Mouse (Mus musculus) urinary bladder, postnatal 14 days (tissue): ENCODE results near the gene 1110059E24Rik.

ENCODE experiments used
- DNase-seq: peaks from one replicate; pipeline ENCODE4 v3.0.0; 2021; ENCODE audit warnings: low spot score

The 1110059E24Rik gene

DNA sequence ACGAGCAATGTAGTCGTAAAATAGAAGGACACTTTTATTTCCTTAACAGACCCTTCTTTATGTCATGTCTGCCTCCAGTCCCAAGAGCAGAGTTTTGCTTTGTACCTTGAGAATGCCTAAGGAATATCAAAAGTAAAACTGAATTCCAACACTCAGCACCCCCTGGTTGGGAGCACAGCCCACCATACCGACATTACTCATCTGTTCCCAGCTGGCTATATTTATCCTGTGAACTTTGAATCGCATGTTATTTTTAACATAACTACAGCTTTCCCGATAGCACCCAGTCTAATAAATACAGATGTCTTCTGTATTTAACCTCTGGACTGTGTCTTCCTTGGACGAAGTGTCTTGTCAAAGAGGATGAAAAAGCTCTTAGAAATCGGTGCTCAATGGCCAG lies 80.8 kb downstream of the 1110059E24Rik start:
- no peak for DNase-seq

DNA sequence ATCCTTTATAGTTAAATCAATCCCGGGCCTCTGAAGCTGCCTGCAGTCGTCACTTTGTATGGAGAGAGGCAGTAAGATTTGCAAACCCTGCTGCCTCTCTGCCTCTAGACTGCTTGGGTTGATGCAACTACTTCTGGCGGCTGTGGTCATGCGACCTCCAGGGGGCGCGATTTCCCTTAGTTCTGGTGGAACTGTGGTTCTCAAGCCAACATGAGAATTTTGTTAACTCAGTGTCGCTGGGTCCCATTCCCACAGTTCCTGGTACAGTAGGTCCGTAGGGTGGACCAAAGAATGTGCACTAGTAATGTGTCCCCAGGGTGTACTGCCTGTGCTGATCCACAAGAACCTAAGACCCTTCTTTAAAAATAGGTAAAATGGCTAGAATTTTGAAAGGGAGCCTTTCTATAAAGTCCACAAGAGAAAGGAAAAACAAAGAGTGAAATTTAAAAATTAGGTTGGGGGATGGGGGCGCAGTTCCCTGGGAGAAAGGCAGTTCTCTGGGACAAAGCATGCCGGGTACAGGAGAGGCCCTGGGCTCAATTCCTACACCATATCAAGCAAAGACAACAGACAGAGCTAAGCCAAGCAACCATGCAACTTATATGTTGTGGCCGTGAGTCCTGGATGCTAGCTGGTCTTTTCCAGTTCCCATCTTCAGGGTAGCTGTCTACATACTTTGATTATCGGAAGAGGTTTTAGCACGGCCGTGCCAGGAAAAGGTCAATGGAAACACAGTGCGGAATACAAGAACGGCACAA lies 81.4 kb downstream of the 1110059E24Rik start:
- peak; percentile 91 for DNase-seq

DNA sequence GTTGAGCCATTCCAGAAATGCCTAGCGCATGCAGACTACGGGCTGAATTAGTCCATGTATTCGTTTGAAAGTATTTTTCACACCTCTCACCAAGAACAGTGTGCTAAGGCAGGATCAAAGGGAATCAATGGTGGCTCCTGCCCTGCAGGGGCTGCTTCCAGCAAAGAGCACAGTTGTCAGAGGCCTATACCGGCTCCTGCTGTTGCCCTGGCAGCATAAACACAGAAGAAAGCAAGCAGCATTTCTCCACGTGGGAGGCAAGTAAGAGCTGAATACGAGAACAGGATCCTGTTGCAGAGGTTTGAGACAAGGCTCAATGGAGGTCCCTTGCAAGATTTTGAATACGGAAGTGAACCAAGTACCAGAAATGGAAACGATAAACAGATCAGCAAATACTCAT lies 82.0 kb downstream of the 1110059E24Rik start:
- no peak for DNase-seq

DNA sequence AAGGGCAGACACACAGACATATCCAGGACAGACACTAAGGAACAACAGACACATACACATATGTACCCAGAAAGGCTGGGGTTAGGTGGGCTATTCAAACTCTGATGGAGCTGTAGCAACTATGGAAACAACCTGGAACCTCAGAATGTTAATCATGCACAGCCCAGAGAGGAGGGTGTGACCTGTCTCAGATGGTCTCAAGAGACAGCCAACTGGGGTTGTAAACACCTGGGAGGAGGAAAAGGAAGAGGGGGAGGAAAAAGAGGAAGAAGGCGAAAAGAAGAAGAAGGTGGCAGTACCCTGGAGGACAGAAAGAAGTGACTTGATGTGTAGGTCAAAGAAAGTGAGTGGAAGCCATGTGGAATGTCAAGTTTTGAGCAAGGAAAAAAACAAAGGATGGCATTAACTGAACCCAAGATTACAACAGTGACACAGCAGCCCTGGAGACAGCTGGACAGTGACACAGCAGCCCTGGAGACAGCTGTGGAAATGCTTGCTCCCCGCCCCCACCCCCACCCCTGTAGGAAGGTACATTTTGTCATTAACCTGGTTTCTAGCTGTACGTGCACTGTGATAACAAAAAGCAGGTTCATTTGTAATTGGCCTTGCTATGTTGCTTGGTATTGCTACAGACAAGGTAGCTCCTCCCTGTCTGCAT lies 84.1 kb downstream of the 1110059E24Rik start:
- DNase-seq, result no peak

DNA sequence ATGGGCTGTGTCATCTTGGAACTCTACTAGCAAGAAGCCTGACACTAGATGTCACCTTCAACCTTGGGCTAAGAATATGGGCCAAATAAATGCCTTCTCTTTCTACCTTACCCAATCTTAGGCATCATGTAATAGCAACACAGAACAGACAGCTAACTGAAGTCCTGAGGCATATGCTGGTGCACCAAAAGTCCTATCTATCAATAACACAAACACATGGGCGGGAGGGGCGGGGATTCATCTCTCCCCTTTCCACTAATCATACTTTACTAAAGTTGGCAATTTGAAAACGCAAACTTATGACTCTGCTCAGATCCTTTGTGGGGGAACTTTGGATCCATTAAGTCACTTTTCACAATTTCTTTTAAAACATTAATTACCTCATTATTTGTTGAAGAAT lies 84.8 kb downstream of the 1110059E24Rik start:
- no peak for DNase-seq

DNA sequence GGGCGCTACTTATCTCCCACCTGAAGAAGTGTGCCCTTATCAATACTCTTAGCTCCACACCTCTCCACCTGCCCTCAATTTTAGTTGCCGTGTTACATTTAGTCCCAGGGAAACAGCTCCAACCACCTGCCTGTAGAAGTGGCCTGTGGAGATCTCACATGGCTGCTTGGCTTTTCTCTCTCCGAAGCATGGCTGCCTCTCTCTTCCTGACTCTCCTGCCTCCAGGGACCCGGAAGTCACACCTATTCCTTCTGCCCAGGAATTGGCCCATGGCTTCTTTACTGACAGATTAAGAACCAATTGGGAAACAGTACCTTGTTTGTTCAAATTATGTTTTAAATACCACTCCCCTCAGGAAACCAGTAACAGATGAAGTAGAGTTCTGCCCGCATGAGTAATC lies 86.3 kb downstream of the 1110059E24Rik start:
- DNase-seq, result no peak

DNA sequence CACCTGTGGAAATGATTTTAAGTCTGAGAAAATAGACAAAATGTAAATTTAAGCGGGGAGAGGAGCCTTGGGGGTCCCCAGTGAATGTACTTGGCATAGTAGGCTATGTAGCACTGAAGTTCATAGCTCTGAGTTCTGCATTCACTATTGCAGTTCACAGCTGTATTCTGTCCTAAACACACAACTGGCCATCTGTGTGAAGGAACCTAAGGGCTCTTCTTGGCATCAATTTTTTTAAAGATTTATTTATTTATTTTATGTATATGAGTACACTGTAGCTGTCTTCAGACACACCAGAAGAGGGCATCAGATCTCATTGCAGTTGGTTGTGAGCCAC lies 88.3 kb downstream of the 1110059E24Rik start:
- DNase-seq, result no peak

DNA sequence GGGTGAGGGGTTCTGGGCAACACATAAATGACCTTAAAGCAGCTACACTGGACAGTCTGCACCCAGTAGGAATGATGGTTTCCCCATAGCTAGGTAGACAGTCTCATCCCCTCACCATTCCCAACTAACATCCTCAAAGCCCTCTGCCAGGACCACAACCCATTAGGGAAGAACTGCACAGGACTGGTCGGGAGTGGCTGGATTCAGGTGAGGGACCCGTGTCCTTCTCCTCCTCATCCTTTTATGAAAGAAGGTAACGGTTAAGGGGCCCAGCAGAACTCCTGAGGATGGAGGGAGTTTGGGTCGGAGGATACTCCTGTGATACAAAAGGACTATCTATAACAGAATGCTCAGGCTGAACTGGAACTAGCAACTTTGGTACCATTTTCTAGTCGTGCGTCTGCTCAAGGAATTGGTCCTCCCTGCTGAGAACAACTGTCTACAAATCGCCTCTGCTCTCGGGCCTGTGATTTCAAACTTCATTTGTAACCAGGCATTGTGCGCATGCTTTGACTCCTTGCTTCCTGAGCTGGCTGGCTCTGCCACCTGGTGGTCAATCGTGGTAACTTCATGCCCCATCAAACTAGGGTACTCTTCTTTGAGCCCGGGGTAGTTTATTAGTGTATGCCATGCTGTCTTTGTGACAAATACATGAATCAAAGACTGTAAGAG lies 88.9 kb downstream of the 1110059E24Rik start:
- DNase-seq, result peak; percentile 81

DNA sequence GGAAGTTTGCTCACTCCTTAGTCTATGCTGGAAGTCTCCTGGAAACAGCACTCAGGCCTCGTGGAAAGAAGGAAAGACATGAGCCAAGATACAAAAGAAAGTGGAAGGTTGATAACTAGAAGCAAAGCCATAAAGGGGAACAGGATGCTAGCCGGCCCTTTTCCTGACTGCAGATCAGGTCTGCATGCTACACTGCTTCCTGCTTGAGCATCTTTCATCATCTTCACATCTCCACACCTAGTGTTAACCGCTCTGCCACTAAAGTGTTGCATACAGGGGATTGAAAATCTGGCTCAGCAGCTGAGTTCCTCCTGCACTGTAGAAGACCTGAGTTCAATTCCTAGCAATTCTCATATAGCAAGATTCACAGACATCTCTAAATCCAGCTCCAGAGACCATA lies 89.8 kb downstream of the 1110059E24Rik start:
- no peak for DNase-seq

DNA sequence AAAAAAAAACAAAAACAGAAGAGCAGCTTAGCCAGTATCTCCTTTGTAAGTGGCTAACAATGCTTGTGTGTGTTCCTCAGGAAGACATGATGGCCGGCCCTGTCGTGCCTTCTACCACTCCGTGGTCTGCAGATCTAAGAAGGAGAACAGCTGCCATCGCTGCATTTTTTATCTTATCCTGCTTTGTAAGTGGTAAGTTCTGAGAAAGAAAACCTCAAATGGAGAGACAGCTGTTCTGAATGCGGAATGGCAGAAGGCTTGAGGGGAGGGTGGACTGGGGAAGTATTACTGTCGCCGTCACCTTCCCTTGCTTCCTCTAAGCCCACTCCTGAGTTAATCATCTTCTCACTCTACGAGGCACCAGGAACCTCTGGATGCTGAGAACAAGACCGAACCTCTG lies 100.0 kb downstream of the 1110059E24Rik start:
- no peak for DNase-seq

DNA sequence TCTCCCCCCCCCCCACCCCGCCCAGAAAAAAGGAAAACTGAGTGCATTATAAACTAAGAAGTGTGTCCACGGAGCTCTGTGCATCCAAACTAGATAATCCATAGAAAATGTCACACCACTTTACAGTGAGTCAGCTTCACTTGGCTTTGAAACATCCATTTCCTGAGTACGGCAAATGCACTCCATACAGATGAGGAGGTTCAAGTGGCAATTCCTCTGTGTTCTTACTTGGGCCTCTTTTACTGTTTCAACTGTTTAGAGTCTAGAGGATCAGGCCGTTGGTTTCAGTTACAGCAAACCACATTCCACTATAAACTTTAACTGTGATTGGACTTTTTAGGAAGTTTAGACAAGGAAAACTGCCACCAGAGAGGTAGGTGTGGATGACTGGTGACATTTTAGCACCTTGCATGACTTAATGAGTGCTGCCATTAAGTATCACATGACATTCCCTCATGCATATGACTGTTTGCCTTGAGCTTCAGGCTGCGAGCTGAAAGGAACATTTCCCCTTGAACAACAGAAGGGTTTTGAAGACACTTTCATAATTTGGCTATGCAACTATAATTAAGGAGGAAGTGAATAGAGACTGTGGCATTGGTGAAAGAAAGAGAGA lies 100.7 kb downstream of the 1110059E24Rik start:
- DNase-seq, result no peak

DNA sequence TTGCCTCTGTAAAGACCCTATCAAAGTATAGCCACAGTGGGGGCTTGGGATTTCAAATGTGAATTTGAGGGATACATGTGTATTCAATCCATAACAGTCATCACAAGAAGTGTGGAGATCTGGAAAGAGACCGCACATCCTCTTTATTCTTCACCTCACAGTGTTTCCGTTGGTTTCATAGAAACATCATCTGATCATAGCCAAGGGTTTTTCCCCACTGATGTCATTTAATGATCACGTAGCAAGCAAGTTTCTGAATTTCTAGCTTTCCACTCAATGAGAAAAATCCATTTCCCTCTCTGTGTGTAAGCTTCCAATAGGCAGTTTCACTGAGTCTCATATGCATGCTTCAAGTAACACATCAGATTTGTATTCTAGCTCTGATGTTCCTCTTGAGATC lies 103.1 kb downstream of the 1110059E24Rik start:
- DNase-seq, result no peak

DNA sequence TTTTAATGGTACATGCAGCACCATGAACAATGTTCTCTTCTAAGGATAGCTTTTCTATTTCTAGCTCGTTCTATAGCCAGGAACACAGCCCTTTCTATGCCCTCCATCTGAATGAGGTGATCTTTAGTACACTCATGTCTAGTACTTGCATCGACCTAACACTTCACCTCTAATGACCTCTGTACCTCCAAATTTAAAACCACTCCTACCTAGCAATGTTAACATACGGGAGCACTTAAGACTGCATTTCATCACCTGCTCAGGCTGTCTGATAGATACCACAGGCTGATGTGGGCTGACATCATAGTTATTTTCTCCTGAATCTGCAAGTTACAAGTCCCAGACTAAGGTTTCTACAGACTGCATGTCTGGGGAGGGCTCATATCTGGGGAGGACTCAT lies 103.8 kb downstream of the 1110059E24Rik start:
- DNase-seq, result no peak

DNA sequence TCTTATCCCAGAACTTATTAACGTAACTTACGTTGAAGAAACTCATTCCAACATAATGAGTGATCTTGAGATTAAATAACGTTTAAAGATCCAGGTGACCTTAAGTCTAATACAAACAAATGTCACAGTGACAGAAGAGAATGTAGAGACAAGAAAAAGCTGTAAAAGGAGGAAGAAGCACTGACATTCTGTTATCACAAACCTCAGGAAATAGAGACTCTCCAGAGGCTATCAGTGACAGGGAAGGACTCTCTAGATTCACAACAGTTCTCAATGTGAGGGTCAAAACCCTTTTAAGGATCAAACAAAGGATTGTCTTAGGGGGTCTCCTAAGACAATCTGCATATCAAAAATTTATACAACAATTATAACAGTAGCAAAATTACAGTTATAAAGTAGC lies 115.7 kb downstream of the 1110059E24Rik start:
- DNase-seq, result no peak
